Mouse (Mus musculus) intestine, embryonic 16.5 days (tissue): ENCODE results near the gene Olfr10. TPM values are rescaled to one million over a fixed set of nuclear protein-coding genes. Genes with fewer than 3 reads are reported as not detected.

Experiments
- ATAC-seq: fragments of 200-750 bp; cut with Nextera tagmentation; 2 replicates; pipeline ENCODE4 v1.8.0; 2017; ENCODE audit warnings: moderate TSS enrichment, moderate library complexity
- H3K27ac ChIP-seq: fragments of 300-500 bp; sonication (generic); 2 replicates; pipeline ENCODE4 v1.5.1; 2014; ENCODE audit warnings: mild to moderate bottlenecking, low read length
- H3K27me3 ChIP-seq: fragments of 300-500 bp; sonication (generic); replicated peaks from 2 replicates; pipeline ENCODE4 v1.6.1; 2014; ENCODE audit warnings: low read length, control low read depth, mixed read lengths; ENCODE audit not compliant: control insufficient read depth, insufficient read depth
- H3K36me3 ChIP-seq: fragments of 300-500 bp; sonication (generic); 2 replicates; pipeline ENCODE4 v1.6.1; 2014; ENCODE audit warnings: low read length, control low read depth; ENCODE audit not compliant: control insufficient read depth, insufficient read depth
- H3K4me1 ChIP-seq: fragments of 300-500 bp; sonication (generic); 2 replicates; pipeline ENCODE4 v1.6.1; 2014; ENCODE audit warnings: low read length, control low read depth, mixed read lengths; ENCODE audit not compliant: control insufficient read depth, insufficient read depth
- H3K4me2 ChIP-seq: fragments of 300-500 bp; sonication (generic); 2 replicates; pipeline ENCODE4 v1.6.1; 2014; ENCODE audit warnings: low read depth, low read length, control low read depth
- H3K4me3 ChIP-seq: fragments of 300-500 bp; sonication (generic); 2 replicates; pipeline ENCODE4 v1.5.1; 2014; ENCODE audit warnings: mild to moderate bottlenecking, low read length
- H3K9ac ChIP-seq: fragments of 300-500 bp; sonication (generic); 2 replicates; pipeline ENCODE4 v1.6.1; 2014; ENCODE audit warnings: low read depth, low read length
- H3K9me3 ChIP-seq: fragments of 300-500 bp; sonication (generic); 2 replicates; pipeline ENCODE4 v1.6.1; 2016; ENCODE audit warnings: low read length, control low read depth; ENCODE audit not compliant: control insufficient read depth
- WGBS: fragments of 180-500 bp; shearing (Covaris S2); extraction: QIAGEN DNeasy Blood & Tissue Kit; methylation state at CpG from one replicate; pipeline ENCODE4 v1.1.7; 2014; 5-methylcytosine and 5-hydroxymethylcytosine counted together
- polyA plus RNA-seq: library from polyadenylated mRNA; unstranded; fragments of >200 nt; fragmentation: Nextera tagmentation; extraction: Ambion mirVana; gene quantifications from 2 replicates; pipeline ENCODE4 v1.2.1, GENCODE M21; 2015

The Olfr10 gene
- not detected in 2 replicates for polyA plus RNA-seq

DNA sequence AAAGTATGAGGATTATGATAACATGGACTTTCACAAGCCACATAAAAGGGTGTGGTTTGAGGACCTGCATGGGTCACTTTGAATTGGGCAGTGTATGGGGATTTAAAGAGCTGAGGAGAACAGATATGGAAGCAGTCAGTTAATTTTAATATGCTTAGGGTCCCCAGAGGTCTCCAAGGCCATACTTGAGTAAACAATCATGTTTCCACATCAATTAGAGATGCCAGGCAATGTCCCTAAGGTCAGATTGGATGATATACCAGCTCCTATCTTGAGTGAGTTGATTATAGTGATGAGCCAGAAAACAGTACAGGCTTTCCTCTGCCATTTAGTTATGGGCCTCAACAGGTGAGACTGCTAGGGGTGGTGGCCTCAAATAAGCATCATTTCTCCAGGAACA is at the start of gene Olfr10:
Gene Olfr10, plus strand, starts transcription at position 301 of the 400 bp plus-strand sequence.
- no peak for ATAC-seq
- Histone ChIP-seq H3K4me3 (no peak within 1 kb of the TSS), H3K27me3 (no peaks in the 10 kb centered on the region), H3K36me3 (no peaks in the 10 kb centered on the region), H3K27ac (no peak within 1 kb of the TSS), H3K4me1 (no peaks in the 10 kb centered on the region), H3K9ac (no peak within 1 kb of the TSS), H3K9me3 (no peaks in the 10 kb centered on the region), H3K4me2 (no peak within 1 kb of the TSS)

DNA sequence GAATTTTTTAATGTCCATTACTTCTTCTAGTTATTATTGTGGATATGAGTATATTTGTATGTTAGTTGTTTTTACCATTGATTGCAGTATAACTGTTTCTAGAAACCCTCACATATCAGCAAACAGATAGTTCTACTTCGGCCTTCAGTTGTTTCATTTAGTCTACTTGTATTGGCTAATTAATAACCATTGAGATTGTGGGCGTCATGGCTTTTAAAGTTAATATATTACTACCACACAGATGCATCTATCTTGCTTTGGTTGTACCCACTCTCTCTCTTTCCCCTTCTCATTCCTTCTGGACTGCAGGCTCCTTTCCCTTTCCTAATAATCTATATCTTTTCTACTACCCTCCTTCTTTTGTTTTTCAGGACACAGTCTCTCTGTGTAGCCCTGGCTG is 45.2 kb upstream of the Olfr10 start:
- Histone ChIP-seq H3K4me3 (no peak overlapping the region), H3K27me3 (no peaks in the 10 kb centered on the region), H3K27ac (no peak overlapping the region), H3K4me1 (peaks cover 24% of the 10 kb centered on the region), H3K9ac (no peak overlapping the region), H3K4me2 (no peak overlapping the region), H3K36me3 (peaks cover 20% of the 10 kb centered on the region; the same call in 1 of the 2 replicates), H3K9me3 (no peaks in the 10 kb centered on the region)
- 58% methylated on average over 2 of the region's 2 CpGs for WGBS
- ATAC-seq, result peak; percentile 24; the same call in 1 of the 2 replicates

DNA sequence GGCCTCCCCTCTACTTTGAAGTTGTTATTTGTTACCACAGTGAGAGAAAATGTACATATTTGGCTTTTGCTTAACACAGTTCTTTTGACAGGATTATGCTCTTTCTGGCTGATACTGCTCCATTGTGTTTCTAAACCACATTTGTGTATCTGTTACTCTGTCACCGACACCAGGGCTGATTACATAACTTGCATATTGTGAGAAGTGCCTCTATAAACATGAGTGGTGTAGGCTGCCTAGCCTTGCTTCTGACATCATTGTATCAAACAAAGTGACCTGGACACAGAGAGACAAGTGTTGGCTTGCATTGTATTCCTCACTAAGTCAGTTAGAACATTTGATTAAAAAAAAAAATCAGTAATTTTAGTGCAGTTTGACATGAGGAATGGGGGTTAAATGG is 44.7 kb upstream of the Olfr10 start:
- ATAC-seq, result no peak
- peaks cover 28% of the 10 kb centered on the region for H3K4me1 ChIP-seq
- no peak overlapping the region for H3K4me2 ChIP-seq
- peaks cover 20% of the 10 kb centered on the region; the same call in 1 of the 2 replicates for H3K36me3 ChIP-seq
- no peaks in the 10 kb centered on the region for H3K9me3 ChIP-seq
- H3K27ac ChIP-seq, result no peak overlapping the region
- no peak overlapping the region for H3K4me3 ChIP-seq
- H3K27me3 ChIP-seq, result no peaks in the 10 kb centered on the region
- no peak overlapping the region for H3K9ac ChIP-seq
- WGBS, result 48% methylated on average over 1 of the region's 1 CpGs

DNA sequence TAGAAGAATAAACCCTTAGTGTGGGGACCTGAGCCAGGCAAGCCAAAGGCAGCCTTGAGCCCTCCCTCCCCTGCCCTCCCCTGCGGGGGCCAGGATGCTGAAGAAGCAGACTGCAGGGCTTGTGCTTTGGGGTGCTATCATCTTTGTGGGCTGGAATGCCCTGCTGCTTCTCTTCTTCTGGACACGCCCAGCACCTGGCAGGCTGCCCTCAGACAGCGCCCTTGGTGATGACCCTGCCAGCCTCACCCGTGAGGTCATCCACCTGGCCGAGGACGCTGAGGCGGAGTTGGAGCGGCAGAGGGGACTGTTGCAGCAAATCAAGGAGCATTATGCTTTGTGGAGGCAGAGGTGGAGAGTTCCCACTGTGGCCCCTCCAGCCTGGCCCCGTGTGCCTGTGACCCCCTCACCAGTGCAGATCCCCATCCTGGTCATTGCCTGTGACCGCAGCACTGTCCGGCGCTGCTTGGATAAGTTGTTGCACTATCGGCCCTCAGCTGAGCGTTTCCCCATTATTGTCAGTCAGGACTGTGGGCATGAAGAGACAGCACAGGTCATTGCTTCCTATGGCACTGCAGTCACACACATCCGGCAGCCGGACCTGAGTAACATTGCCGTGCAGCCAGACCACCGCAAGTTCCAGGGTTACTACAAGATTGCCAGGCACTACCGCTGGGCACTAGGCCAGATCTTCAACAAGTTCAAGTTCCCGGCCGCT is 43.8 kb upstream of the Olfr10 start:
- ATAC-seq, result no peak
- Histone ChIP-seq H3K9ac (no peak overlapping the region), H3K4me3 (no peak overlapping the region), H3K9me3 (no peaks in the 10 kb centered on the region), H3K4me1 (peaks cover 28% of the 10 kb centered on the region), H3K36me3 (peaks cover 20% of the 10 kb centered on the region; the same call in 1 of the 2 replicates), H3K27ac (no peak overlapping the region), H3K4me2 (no peak overlapping the region), H3K27me3 (no peaks in the 10 kb centered on the region)
- WGBS, result 84% methylated on average over 21 of the region's 21 CpGs

DNA sequence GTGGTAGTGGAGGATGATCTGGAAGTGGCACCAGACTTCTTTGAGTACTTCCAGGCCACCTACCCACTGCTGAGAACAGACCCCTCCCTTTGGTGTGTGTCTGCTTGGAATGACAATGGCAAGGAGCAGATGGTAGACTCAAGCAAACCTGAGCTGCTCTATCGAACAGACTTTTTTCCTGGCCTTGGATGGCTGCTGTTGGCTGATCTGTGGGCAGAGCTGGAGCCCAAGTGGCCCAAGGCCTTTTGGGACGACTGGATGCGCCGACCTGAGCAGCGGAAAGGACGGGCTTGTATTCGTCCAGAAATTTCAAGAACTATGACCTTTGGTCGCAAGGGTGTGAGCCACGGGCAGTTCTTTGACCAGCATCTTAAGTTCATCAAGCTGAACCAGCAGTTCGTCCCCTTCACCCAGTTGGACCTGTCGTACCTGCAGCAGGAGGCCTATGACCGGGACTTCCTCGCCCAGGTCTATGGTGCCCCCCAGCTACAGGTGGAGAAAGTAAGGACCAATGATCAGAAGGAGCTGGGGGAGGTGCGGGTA is 43.2 kb upstream of the Olfr10 start:
- no peak overlapping the region for H3K9ac ChIP-seq
- H3K9me3 ChIP-seq, result no peaks in the 10 kb centered on the region
- peaks cover 33% of the 10 kb centered on the region for H3K4me1 ChIP-seq
- ATAC-seq, result 0 out of 2 replicates have a peak, but pooled peaks have one; percentile 16
- H3K4me2 ChIP-seq, result no peak overlapping the region
- H3K4me3 ChIP-seq, result no peak overlapping the region
- H3K27me3 ChIP-seq, result no peaks in the 10 kb centered on the region
- WGBS, result 87% methylated on average over 14 of the region's 14 CpGs
- peaks cover 20% of the 10 kb centered on the region; the same call in 1 of the 2 replicates for H3K36me3 ChIP-seq
- no peak overlapping the region for H3K27ac ChIP-seq

DNA sequence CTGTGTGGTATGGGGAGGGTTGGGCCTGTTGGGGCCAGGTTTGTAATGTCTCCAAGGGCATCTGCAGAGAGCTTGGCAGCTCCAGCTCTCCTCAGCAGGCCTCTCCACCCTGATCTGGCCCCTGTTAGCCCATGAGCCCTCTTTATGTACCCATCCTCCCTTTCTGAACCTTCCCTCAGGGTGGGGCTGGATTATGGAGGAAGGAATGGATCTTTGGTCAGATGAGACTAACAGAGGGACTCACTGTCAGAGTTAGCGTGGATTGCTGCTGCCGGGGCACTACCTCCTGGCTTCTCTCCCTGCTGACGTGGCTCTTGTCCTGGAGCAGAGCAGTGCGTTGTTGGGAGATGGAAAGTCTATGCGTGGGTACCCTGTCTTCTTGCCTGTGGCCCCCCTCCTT is 42.3 kb upstream of the Olfr10 start:
- Histone ChIP-seq H3K4me2 (no peak overlapping the region), H3K9me3 (no peaks in the 10 kb centered on the region), H3K4me1 (peaks cover 38% of the 10 kb centered on the region), H3K27ac (no peak overlapping the region), H3K9ac (no peak overlapping the region), H3K36me3 (peaks cover 20% of the 10 kb centered on the region; the same call in 1 of the 2 replicates), H3K27me3 (no peaks in the 10 kb centered on the region), H3K4me3 (no peak overlapping the region)
- ATAC-seq, result no peak; the same call in 1 of the 2 replicates
- 91% methylated on average over 5 of the region's 5 CpGs for WGBS

DNA sequence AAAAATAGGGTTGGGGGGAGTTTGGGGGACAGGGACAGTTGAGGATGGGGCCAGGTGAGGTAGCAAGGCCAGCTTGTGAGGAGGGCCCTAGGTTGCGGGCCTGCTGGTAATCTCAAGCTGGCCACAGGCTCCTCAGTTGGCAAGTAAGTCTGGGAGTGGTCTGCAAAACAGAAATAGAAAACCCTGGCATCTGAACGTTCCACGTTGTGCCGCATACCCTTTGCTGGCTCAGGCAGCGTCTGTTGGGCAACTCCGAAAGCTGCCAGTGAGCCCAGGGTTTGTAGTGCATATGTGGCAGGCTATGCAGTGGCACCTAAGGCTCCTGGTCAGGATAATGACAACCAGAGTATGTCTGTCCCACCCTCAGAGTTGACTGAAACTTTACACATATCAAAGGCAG is 41.4 kb upstream of the Olfr10 start:
- 90% methylated on average over 6 of the region's 6 CpGs for WGBS
- Histone ChIP-seq H3K27me3 (no peaks in the 10 kb centered on the region), H3K9ac (no peak overlapping the region), H3K36me3 (peaks cover 20% of the 10 kb centered on the region; the same call in 1 of the 2 replicates), H3K9me3 (no peaks in the 10 kb centered on the region), H3K27ac (no peak overlapping the region), H3K4me1 (peaks cover 38% of the 10 kb centered on the region), H3K4me2 (no peak overlapping the region), H3K4me3 (no peak overlapping the region)
- ATAC-seq, result no peak

DNA sequence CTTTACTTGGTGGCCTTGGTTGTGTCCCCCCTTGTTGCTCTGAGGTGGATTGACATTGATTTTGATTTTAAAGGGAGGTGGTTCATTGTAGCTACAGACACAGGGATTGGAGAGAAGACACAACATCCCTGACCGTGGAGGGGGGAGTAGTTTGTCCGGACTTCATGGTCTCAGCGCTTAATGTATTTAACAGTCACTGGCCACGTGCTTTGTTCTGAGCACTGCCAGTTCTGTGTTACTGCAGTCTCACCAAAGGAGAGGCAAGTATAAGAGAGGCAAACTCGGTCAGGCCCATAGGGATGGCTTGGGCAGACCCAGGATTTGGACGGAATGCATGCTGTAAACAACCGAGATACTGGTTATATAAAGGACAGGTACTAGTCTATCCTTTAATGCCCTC is 40.5 kb upstream of the Olfr10 start:
- H3K4me2 ChIP-seq, result no peak overlapping the region
- H3K4me1 ChIP-seq, result peaks cover 38% of the 10 kb centered on the region
- ATAC-seq, result no peak
- no peak overlapping the region for H3K4me3 ChIP-seq
- H3K27ac ChIP-seq, result no peak overlapping the region
- no peaks in the 10 kb centered on the region for H3K27me3 ChIP-seq
- 92% methylated on average over 7 of the region's 7 CpGs for WGBS
- H3K36me3 ChIP-seq, result peaks cover 18% of the 10 kb centered on the region; the same call in 1 of the 2 replicates
- H3K9ac ChIP-seq, result no peak overlapping the region
- no peaks in the 10 kb centered on the region for H3K9me3 ChIP-seq

DNA sequence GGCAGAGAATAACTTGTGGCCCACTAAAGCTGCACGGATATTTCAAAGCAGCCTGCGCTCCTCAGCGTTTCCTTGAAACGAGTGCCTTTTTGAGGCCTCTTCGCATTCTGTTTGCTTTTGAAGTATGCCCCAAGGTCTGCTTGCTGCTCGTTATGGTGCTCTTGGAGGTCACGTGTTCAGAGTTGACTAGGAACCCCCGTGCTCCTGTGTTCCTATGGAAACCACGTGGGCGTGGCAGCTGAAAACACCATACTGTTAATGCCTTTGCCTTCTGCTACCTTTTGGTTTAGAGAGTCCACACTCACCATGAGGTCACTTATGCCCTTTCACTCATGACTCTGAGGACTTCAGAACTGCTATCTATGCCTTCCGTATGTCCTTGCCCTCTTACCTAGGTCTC is 39.9 kb upstream of the Olfr10 start:
- Histone ChIP-seq H3K27ac (no peak overlapping the region), H3K27me3 (no peaks in the 10 kb centered on the region), H3K9ac (no peak overlapping the region), H3K4me1 (peaks cover 35% of the 10 kb centered on the region), H3K36me3 (peaks cover 18% of the 10 kb centered on the region; the same call in 1 of the 2 replicates), H3K4me2 (no peak overlapping the region), H3K9me3 (no peaks in the 10 kb centered on the region), H3K4me3 (no peak overlapping the region)
- peak; percentile 29 for ATAC-seq
- 65% methylated on average over 11 of the region's 11 CpGs for WGBS
